Mouse (Mus musculus) v-Abl transformed pro-B cells (cell line): Measurements from ENCODE around the gene Nlrp9b.
"Not testable (repeated sequence)": the region's sequence is repeated elsewhere in the genome, so short reads cannot be mapped to it uniquely, and the experiment has no call there.

Experiments used
- in situ Hi-C, 2 experiments: fragments of 400-800 bp; cut with MboI; formaldehyde crosslinking; loops; one replicate each; pipeline ENCODE4 v1.15.1; 2025; ENCODE audit not compliant: unreplicated experiment in 2 of 2

Gene Nlrp9b

GRCm38 (mm10) chr7:19991165-19991564, at the start of gene Nlrp9b:
Nlrp9b (plus strand) TSS chr7:19991465.
- in situ Hi-C loops = not testable (repeated sequence)

- in situ Hi-C loops = no loop called here
These were observed 46.6 kb upstream of the Nlrp9b start for GRCm38 (mm10) chr7:19944709-19945108.

DNA sequence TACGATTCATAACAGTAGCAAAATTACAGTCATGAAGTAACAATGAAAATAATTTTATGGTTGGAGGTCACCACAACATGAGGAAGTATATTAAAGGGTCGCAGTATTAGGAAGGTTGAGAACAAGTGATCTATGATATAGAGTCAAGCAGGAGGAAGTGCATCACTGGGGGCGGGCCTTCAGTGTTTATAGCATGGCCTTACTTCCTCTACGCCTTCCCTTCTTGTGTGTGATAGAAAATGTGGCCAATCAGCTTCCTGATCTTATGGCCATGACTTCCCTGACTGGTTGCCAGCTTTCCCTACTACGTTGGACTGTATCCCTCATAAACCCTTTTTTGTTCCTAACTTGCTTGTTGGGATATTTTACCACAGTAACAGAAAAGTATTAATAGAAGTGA, 46.1 kb upstream of the Nlrp9b start:
- in situ Hi-C loops = no loop called here

GRCm38 (mm10) chr7:19945821-19946515, 45.3 kb upstream of the Nlrp9b start:
- in situ Hi-C loops = no loop called here

GRCm38 (mm10) chr7:19948956-19949355, 42.3 kb upstream of the Nlrp9b start:
- in situ Hi-C loops = no loop called here

DNA sequence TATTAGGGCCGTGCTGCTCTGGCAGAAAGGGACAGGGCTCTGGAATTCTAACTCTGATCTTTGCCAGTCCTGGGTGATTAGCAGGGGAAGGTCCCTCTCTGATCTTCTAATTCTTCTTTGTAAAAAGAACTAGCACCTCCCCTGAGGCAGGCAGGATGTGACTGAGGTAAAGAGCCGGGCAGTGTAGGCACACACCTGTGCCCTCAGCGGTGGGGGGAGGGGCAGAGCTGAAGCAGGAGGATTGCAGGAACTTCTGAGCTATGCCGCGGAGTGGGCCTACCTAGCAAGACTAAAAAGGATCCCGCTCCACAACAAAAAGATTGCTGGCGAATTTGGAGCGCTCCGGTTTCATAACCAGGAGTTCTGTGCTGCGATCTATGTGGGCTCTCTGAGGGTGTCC, 41.3 kb upstream of the Nlrp9b start:
- in situ Hi-C loops = loop anchor here in 1 of 2 experiments (10.0 kb wide), 1 partner anchor 155 kb away; the partner anchor contains the start of gene Cblc

- in situ Hi-C loops = loop anchor here in 1 of 2 experiments (10.0 kb wide), 1 partner anchor 156 kb away; the partner anchor contains the start of gene Cblc
These were observed 40.7 kb upstream of the Nlrp9b start, which contains the start of gene Igsf23 for GRCm38 (mm10) chr7:19950589-19950988. Igsf23 (minus strand) TSS chr7:19950756.

GRCm38 (mm10) chr7:19952320-19952986, 38.8 kb upstream of the Nlrp9b start:
- in situ Hi-C loops = loop anchor here in 1 of 2 experiments (10.0 kb wide), 1 partner anchor 158 kb away; the partner anchor contains the start of gene Cblc

GRCm38 (mm10) chr7:19953054-19953453, 38.2 kb upstream of the Nlrp9b start:
- in situ Hi-C loops = loop anchor here in 1 of 2 experiments (10.0 kb wide), 1 partner anchor 158 kb away; the partner anchor contains the start of gene Cblc

DNA sequence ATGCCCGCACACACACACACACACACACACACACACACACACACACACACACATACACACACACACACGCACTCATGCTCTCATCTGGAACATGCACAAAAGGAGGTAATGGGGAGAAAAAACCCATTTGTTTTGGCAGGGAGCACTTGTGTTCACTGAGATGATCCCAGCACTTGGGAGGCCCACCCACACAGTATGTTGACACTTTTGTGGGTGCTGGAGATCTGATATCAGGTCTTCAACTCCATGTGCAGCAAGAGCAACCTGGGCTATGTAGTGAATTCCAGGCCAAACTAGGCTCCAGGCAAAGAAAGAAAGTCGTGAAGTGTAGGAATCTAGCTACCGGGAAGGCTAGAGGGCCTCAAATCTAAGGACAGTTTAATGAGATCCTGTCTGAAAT, 35.4 kb upstream of the Nlrp9b start:
- in situ Hi-C loops = loop anchor here (5.0 to 10.0 kb wide), 2 partner anchors 44 to 161 kb away; partner anchors contain the start of gene Cblc (in 1 of the 2)

DNA sequence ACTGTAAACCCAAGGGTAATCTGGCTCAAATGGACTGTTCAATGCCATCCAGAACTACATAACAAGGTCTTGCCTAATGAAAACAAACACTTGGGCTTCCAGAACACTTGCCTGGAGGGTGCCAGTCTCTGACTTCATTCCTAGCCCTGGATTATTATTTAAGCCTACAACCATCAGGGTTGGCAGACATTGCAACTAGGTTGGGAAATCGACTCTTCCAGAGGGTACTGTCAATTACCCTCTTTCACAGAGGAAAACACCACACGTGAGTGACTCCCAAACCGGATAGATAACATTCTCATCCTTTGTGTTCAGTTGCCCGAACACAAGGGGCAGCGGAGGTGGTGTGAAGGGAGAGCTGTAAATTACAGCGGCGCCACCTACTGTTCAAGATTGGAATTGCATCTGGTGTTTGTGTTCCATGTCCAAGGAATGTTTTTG, 34.9 kb upstream of the Nlrp9b start:
- in situ Hi-C loops = loop anchor here (5.0 to 10.0 kb wide), 2 partner anchors 44 to 162 kb away; partner anchors contain the start of gene Cblc (in 1 of the 2)

DNA sequence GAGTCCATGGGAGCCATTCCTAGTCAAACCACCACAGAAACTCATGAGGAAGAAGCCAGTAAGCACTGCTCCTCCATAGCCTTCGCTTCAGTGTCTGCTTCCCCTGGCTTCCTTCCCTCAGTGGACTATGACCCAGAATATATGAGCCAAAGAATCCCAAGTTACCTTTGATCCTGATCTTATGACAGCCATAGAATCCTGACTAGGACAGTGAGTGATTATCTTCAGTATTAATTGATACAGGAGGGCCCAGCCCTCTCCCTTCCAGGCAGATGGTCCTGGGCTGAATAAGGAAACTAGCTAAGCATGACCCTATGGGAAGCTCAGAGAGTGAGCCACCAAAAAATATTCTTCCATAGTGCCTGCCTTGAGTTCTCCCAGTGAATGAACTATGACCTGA, 28.8 kb upstream of the Nlrp9b start:
- in situ Hi-C loops = loop anchor here in 1 of 2 experiments (10.0 kb wide), 1 partner anchor 168 kb away; the partner anchor contains the start of gene Cblc

GRCm38 (mm10) chr7:19964985-19965579, 26.2 kb upstream of the Nlrp9b start, which contains the start of gene Ceacam20:
Ceacam20 (plus strand) TSS chr7:19965412.
- in situ Hi-C loops = loop anchor here in 1 of 2 experiments (10.0 kb wide), 1 partner anchor 170 kb away; the partner anchor contains the start of gene Cblc

DNA sequence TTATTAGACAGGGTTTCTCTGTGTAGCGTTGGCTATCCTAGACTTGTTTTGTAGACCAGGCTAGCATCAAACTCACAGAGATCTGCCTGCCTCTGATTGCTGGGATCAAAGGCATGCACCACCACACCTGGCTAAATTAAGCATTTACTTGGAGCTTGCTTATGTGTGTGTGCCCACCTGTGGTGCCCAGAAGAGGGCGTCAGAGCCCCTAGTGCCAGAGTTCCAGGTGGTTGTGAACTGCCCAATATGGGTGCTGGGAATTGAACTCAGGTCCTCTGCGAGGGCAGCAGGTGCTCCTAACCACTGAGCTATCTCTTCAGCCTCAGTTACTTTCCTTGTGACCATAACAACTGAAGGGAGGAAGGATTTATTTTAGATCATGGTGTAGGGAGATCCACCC, 22.2 kb upstream of the Nlrp9b start:
- in situ Hi-C loops = loop anchor here in 1 of 2 experiments (10.0 kb wide), 1 partner anchor 174 kb away; the partner anchor contains the start of gene Cblc

GRCm38 (mm10) chr7:19969541-19970090, 21.6 kb upstream of the Nlrp9b start:
- in situ Hi-C loops = loop anchor here in 1 of 2 experiments (10.0 kb wide), 1 partner anchor 175 kb away; the partner anchor contains the start of gene Cblc

- in situ Hi-C loops = no loop called here
These were observed 21.1 kb upstream of the Nlrp9b start for GRCm38 (mm10) chr7:19970196-19970595.

DNA sequence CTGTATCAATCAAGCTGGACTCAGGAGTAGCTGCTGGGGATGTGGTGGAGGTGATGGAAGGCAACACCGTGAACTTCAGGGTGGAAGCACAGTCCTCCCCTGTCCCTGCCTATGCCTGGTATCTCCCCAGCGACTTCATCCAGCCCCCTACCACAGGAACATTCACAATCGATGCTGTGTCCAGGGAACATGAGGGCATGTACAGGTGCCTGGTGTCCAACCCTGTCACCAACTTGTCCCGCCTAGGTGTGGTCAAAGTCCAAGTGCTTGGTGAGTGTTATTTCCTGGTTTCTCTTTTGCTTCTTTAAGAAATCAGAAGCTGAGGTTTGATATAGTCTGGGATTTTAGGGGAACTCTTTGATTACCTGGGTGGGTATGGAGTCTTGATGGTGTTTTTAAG, 19.7 kb upstream of the Nlrp9b start:
- in situ Hi-C loops = no loop called here

DNA sequence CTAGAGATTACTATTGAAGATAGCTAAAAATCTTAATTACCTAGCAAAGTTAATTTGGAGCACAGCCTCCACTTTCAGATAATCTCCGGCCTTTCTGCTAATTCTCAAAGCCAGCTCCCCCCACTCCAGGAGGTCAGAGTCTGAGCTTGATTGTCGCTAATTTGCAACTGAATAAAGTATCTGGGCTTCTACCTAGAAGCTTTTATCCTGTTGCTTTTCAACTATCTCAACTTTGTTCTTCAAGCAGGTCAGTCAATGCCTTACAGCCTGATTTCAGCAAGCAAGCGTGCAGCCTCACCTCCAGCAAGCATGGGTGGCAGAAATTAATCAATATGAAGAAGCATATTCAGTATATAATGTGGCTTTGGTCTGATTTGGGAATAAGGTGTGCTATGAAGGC, 5.5 kb downstream of the Nlrp9b start:
- in situ Hi-C loops = not testable (repeated sequence)

DNA sequence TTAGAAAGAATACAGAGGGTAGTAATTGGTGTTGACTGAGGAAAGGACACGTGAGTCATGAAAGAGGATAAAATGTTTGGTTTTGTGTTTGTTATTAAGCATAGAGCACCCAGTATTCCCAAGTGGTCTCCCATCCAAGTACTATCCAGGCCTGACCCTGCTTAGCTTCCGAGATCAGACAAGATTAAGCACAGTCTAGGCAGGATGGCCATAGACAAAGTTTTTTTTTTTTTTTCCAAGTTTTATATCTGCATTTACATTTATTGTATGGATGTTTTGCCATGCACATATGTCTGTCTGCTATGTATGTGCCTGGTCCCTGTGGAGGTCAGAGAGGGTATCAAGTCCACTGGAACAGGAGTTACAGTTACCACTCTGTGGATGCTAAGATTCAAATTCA, 18.7 kb downstream of the Nlrp9b start:
- in situ Hi-C loops = no loop called here

- in situ Hi-C loops = not testable (repeated sequence)
These were observed 72.8 kb downstream of the Nlrp9b start for GRCm38 (mm10) chr7:20064100-20064499.
